Mouse (Mus musculus) midbrain, embryonic 14.5 days (tissue): ENCODE results near the gene Nsrp1. TPM values are rescaled to one million over a fixed set of nuclear protein-coding genes. Genes with fewer than 3 reads are reported as not detected.

Source experiments
- ATAC-seq: fragments of 200-750 bp; cut with Nextera tagmentation; 2 replicates; pipeline ENCODE4 v1.8.0; 2017; ENCODE audit warnings: moderate number of reproducible peaks, moderate library complexity; ENCODE audit not compliant: low FRiP score, low TSS enrichment
- DNase-seq: peaks from one replicate; pipeline ENCODE4 v3.0.0-alpha.2; 2015
- H3K27ac ChIP-seq: fragments of 300-500 bp; sonication (generic); replicated peaks from 2 replicates; pipeline ENCODE4 v1.5.1; 2014; ENCODE audit warnings: mild to moderate bottlenecking, low read depth, low read length, moderate library complexity
- H3K27me3 ChIP-seq: fragments of 300-500 bp; sonication (generic); 2 replicates; pipeline ENCODE4 v1.6.1; 2014; ENCODE audit warnings: low read length, control low read depth, mixed read lengths; ENCODE audit not compliant: control insufficient read depth, insufficient read depth
- H3K36me3 ChIP-seq: fragments of 300-500 bp; sonication (generic); 2 replicates; pipeline ENCODE4 v1.6.1; 2014; ENCODE audit warnings: low read length, control low read depth; ENCODE audit not compliant: control insufficient read depth, insufficient read depth
- H3K4me1 ChIP-seq: fragments of 300-500 bp; sonication (generic); 2 replicates; pipeline ENCODE4 v1.6.1; 2014; ENCODE audit warnings: mild to moderate bottlenecking, antibody characterized with exemption, low read length, control low read depth; ENCODE audit not compliant: control insufficient read depth, insufficient read depth
- H3K4me2 ChIP-seq: fragments of 300-500 bp; sonication (generic); 2 replicates; pipeline ENCODE4 v1.6.1; 2014; ENCODE audit warnings: mild to moderate bottlenecking, low read length, moderate library complexity
- H3K4me3 ChIP-seq: fragments of 300-500 bp; sonication (generic); replicated peaks from 2 replicates; pipeline ENCODE4 v1.5.1; 2014; ENCODE audit warnings: low read depth, low read length
- H3K9ac ChIP-seq: fragments of 300-500 bp; sonication (generic); replicated peaks from 2 replicates; pipeline ENCODE4 v1.6.1; 2014; ENCODE audit warnings: mild to moderate bottlenecking, low read length, moderate library complexity
- H3K9me3 ChIP-seq: fragments of 300-500 bp; sonication (generic); 2 replicates; pipeline ENCODE4 v1.6.1; 2016; ENCODE audit warnings: low read length, control low read depth, mixed read lengths; ENCODE audit not compliant: control insufficient read depth
- WGBS: fragments of 180-500 bp; shearing (Covaris S2); extraction: QIAGEN DNeasy Blood & Tissue Kit; methylation state at CpG from one replicate; pipeline ENCODE4 v1.1.7; 2014; 5-methylcytosine and 5-hydroxymethylcytosine counted together
- polyA plus RNA-seq: library from polyadenylated mRNA; unstranded; fragments of >200 nt; fragmentation: Nextera tagmentation; extraction: Ambion mirVana; gene quantifications from 2 replicates; pipeline ENCODE4 v1.2.1, GENCODE M21; 2014

Gene Nsrp1
- polyA plus RNA-seq, 1 experiment from 2014 or later: 50.5 TPM

DNA sequence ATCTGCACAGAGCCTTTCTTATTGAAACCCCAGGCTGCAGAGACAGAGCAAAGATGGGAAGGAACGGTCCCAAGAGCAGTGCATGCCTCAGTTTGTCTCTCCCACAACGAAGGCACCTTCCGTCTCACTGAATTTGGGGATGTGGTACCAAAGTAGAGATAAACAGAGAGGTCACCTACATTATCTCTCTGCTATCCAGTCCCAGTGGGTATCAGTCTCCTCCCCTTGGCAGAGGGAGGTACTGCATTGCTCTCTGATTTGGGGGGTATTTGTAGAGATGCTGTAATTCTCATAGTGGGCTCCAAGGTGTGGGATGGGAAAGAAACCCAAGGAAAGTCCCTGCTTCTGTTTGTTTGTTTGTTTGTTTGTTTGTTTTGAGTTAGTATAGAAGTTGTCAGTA, 51.7 kb downstream of the Nsrp1 start:
- no peak for DNase-seq
- no peak overlapping the region for H3K4me2 ChIP-seq

DNA sequence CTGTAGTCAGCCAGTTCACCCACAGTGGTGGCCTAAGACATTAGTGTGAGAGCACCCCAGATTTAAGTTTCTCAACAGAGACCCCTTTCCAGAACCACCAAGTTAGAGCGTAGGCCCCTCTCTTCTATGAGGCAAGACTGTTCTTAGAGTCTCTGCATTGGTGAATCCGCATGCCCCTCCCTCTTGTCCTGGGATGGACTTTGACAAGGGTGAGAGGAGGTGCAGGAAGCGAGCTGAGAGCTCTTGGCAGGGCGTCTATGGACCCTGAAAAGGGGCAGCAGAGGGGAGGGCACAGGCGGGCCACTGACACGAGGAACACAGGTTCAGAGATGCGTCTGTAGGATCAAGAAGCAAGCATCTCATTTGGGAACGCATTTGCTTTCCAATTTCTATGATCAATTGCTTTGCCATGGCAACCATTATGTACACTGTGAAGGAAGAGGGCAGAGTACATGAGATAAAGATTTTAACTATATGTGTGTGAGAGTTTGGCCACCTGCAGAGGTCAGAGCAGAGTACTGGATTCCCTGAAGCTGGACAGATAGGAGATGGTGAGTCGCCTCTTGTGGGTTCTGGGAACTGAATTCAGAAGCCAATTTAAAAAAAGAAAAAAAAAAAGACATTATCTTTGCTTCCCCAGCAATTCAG, 56.4 kb downstream of the Nsrp1 start:
- Histone ChIP-seq H3K4me3 (no peak overlapping the region), H3K27me3 (no peaks in the 10 kb centered on the region), H3K9me3 (no peaks in the 10 kb centered on the region), H3K4me2 (no peak overlapping the region), H3K9ac (no peak overlapping the region), H3K27ac (no peak overlapping the region), H3K4me1 (no peaks in the 10 kb centered on the region), H3K36me3 (no peaks in the 10 kb centered on the region)
- DNase-seq (no peak), ATAC-seq (no peak)
- WGBS: 77% methylated on average over 9 of the region's 9 CpGs

More for the DNA sequence above, 51.7 kb downstream of the Nsrp1 start:
- no peaks in the 10 kb centered on the region for H3K36me3 ChIP-seq
- 73% methylated on average over 3 of the region's 3 CpGs for WGBS
- H3K9ac ChIP-seq: no peak overlapping the region
- no peak overlapping the region for H3K27ac ChIP-seq
- H3K27me3 ChIP-seq: no peaks in the 10 kb centered on the region
- H3K4me3 ChIP-seq: no peak overlapping the region
- no peaks in the 10 kb centered on the region for H3K9me3 ChIP-seq
- no peaks in the 10 kb centered on the region for H3K4me1 ChIP-seq
- ATAC-seq: no peak

DNA sequence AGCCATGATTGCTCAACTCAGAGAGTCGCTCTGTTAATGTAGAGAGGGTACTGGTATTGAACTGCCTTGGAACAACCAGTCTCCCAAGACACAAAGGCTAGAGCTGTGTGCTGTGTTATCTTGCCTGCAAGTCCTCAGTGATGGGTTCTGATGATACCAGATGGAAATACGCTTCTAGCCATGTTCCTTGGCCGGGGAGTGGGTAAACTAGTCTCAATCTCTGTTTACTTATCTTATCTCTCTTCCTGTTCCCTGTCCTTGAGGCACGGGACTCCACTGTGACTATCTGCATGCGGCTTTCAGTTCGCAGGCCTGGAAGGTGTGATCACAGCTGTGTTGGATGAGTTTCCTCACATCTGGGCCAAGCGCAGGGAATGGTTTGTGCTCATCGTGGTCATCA, 58.7 kb downstream of the Nsrp1 start:
- Histone ChIP-seq H3K36me3 (no peaks in the 10 kb centered on the region), H3K4me1 (no peaks in the 10 kb centered on the region), H3K9me3 (no peaks in the 10 kb centered on the region), H3K4me3 (no peak overlapping the region), H3K4me2 (no peak overlapping the region), H3K9ac (no peak overlapping the region), H3K27me3 (no peaks in the 10 kb centered on the region), H3K27ac (no peak overlapping the region)
- ATAC-seq: no peak
- 86% methylated on average over 8 of the region's 8 CpGs for WGBS
- no peak for DNase-seq

DNA sequence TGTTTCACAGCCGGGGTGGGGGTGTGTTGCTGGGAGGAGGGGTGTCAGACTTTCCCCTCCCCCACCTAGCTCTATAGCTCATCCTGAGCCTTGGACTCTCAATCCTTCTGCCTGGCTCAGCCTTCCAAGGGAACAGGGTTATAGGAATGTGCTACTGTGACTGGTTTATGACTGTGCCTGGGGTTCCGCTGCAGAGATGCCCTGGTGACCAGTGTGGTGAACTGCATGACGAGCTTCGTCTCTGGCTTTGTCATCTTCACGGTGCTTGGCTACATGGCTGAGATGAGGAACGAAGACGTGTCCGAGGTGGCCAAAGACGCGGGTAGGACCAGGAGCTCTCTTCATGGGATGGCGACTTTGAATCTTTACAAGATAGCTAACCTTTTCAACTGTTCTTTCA, 60.2 kb downstream of the Nsrp1 start:
- H3K27me3 ChIP-seq: no peaks in the 10 kb centered on the region
- H3K4me1 ChIP-seq: no peaks in the 10 kb centered on the region
- no peak overlapping the region for H3K4me3 ChIP-seq
- no peaks in the 10 kb centered on the region for H3K36me3 ChIP-seq
- WGBS: 84% methylated on average over 11 of the region's 11 CpGs
- no peak overlapping the region for H3K4me2 ChIP-seq
- H3K9me3 ChIP-seq: no peaks in the 10 kb centered on the region
- H3K27ac ChIP-seq: no peak overlapping the region
- no peak for ATAC-seq
- H3K9ac ChIP-seq: no peak overlapping the region
- DNase-seq: no peak

DNA sequence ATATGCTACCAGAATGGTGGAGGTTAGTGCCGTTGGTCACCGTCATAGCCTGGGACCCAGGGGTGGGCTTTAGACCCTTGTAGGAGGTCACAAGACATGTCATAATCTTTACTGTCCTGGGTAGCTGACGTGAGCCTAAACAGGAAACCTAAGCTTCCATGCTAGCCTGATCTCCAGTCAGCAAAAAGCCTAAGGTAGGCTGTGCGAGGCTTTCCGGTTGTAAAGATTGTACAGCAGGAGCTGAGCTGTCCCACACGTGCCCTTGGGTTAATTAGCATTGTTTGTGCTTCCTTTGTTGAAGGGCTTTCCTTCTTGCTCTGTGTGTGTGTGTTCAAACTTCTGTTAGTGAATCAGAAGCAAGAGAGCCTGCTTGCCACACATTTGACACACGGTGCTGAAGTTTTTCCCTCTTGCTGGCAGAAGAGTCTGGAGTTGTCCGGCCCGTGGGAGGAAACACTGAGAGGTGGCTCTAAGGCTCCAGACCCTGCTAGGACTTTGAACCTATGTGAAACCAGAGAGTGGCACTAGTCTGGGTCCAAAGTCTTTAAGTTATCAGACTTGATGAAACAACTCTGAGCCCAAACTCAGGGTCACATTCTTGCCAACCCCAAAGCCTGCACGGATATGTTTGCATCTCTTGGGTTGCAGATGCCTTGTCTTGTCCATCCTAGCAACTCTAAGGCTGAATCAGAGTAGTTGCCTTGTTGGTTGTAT, 67.3 kb downstream of the Nsrp1 start:
- no peak for DNase-seq
- Histone ChIP-seq H3K9ac (no peak overlapping the region), H3K36me3 (no peaks in the 10 kb centered on the region), H3K4me3 (no peak overlapping the region), H3K4me1 (no peaks in the 10 kb centered on the region), H3K27me3 (no peaks in the 10 kb centered on the region), H3K9me3 (no peaks in the 10 kb centered on the region), H3K27ac (no peak overlapping the region), H3K4me2 (no peak overlapping the region)
- no peak for ATAC-seq
- WGBS: 86% methylated on average over 10 of the region's 10 CpGs

DNA sequence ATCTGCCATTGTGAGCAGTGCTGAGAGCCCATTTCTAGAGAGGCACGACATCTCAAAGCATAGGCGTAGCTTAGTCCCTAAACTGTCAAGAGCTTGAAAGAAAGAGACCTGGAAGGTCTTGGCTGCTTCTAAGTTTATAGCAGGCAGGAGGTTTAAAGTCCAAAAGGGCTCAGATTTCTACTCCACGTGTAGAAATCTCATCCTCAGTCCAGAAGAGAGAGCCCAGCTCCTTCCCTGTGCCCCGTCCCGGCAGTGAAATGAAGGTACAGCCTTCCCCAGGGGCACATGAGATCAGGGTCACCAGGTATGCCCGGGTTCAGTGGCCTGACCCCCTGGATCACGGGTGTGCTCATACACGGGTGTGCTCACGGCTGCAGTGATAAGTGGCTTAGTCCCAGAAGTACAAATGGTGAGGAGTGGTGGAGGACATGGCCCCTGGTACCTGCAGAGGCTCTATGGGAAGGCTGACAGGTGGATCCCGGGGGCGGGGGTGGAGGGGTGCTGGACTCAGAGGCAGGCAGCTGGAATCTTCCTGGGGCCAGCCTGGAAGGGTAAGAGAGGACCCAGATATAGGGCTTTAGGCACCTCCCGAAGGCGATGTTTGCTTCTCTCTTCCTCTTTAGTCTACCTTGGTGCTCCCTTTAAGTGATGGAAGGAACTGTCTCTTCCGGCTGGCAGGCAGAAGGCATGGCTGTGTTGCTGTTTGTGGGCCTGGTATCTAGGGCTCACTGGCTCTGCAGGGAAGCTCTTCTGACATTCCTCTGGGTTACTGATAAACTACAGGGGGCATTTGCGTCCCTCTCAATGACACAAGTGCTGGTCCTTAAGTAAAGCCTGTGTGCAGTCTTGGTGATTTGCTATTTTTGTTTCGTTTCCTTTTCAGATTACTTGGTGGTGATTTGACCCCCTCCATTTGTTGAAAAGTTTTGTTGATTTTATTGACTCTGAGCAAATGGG, 68.9 kb downstream of the Nsrp1 start:
- 82% methylated on average over 16 of the region's 16 CpGs for WGBS
- Histone ChIP-seq H3K4me1 (no peaks in the 10 kb centered on the region), H3K4me3 (no peak overlapping the region), H3K9me3 (no peaks in the 10 kb centered on the region), H3K27ac (no peak overlapping the region), H3K4me2 (no peak overlapping the region), H3K27me3 (no peaks in the 10 kb centered on the region), H3K9ac (no peak overlapping the region), H3K36me3 (no peaks in the 10 kb centered on the region)
- no peak for DNase-seq
- ATAC-seq: no peak

DNA sequence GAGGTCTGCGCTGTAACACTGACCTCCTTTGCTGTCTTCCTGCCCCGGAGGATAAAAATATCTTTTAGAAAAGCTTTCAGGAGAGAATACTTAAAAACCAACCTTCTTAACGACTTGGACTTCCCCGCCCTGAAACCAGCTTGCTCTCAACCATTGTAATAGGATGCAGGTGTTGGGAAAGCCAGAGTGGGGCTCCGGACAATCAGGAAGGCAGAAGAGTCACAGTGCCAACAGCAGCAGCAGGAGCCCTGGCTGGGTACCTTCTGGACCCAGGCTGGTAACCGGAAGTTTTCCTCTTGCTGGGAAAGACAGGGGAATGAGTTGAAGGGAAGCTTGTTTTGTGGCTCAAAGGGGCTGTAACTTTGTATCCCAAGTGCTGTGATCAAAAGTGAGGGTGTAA, 71.6 kb downstream of the Nsrp1 start:
- Histone ChIP-seq H3K4me2 (no peak overlapping the region), H3K36me3 (no peaks in the 10 kb centered on the region), H3K4me1 (no peaks in the 10 kb centered on the region), H3K9me3 (no peaks in the 10 kb centered on the region), H3K9ac (no peak overlapping the region), H3K27ac (no peak overlapping the region), H3K4me3 (no peak overlapping the region), H3K27me3 (no peaks in the 10 kb centered on the region)
- ATAC-seq: no peak
- 57% methylated on average over 6 of the region's 6 CpGs for WGBS
- DNase-seq: no peak

DNA sequence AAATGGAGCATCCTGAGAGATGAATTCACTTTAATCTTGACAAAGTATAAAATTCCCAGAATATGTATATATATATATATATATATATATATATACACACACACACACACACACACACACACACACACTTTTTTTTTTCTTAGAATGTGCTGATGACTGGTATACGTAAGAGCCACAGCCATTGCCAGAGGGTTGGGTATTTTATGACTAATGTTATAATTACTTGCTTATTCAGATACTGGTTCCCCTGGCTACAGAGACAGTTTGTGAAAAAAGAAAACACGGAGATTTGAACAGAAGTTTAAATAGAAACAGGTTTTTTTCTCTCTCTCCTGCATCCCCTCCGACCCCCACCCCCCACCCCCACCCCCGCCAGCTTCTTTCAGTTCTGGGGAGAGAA, 72.4 kb downstream of the Nsrp1 start:
- DNase-seq: no peak
- 73% methylated on average over 4 of the region's 4 CpGs for WGBS
- no peak for ATAC-seq
- Histone ChIP-seq H3K9me3 (no peaks in the 10 kb centered on the region), H3K27ac (no peak overlapping the region), H3K4me3 (no peak overlapping the region), H3K36me3 (no peaks in the 10 kb centered on the region), H3K4me2 (no peak overlapping the region), H3K4me1 (no peaks in the 10 kb centered on the region), H3K27me3 (no peaks in the 10 kb centered on the region), H3K9ac (no peak overlapping the region)
